Mouse (Mus musculus) CH12.LX (cell line): Measurements from ENCODE around the gene Fance. TPM values are rescaled to one million over a fixed set of nuclear protein-coding genes. Genes with fewer than 3 reads are reported as not detected.

ENCODE experiments used
- DNase-seq: peaks from one replicate; pipeline ENCODE4 v3.0.0-alpha.2; 2013; ENCODE audit errors: extremely low read depth
- H3K27ac ChIP-seq: 2 replicates; pipeline ENCODE4 v1.5.1; 2012; ENCODE audit warnings: low read depth, mild to moderate bottlenecking, control low read depth, moderate library complexity; ENCODE audit not compliant: insufficient read depth
- H3K27me3 ChIP-seq: replicated peaks from 2 replicates; pipeline ENCODE3; 2012; ENCODE audit warnings: inconsistent platforms
- H3K36me3 ChIP-seq, 2 experiments: replicated peaks in 1 of 2; 2 replicates each; pipeline versions ENCODE3 to v1.6.1; 2012; ENCODE audit warnings: inconsistent platforms in 1 of 2, low read length in 1 of 2, mild to moderate bottlenecking in 1 of 2, mixed read lengths in 1 of 2, moderate library complexity in 1 of 2; ENCODE audit not compliant: control insufficient read depth in 1 of 2, insufficient read depth in 1 of 2
- H3K4me1 ChIP-seq, 2 experiments: 2 replicates each; pipeline ENCODE4 v1.6.1; 2012; ENCODE audit warnings: inconsistent platforms in 1 of 2, moderate library complexity in 1 of 2; ENCODE audit not compliant: insufficient read depth in 2 of 2, control insufficient read depth in 1 of 2
- H3K4me2 ChIP-seq: 2 replicates; pipeline ENCODE4 v1.6.1; 2012; ENCODE audit warnings: low read depth, mild to moderate bottlenecking, control low read depth; ENCODE audit not compliant: poor library complexity, insufficient read depth, severe bottlenecking
- H3K4me3 ChIP-seq, 3 experiments: fragments of 150-350 bp in 1 of 3; sonication (generic) in 1 of 3; replicated peaks in 1 of 3; 2 replicates each; pipeline versions ENCODE3 to v1.5.1; 2011 to 2012; ENCODE audit warnings: low read depth in 2 of 3, low read length in 2 of 3, mild to moderate bottlenecking in 2 of 3, moderate library complexity in 2 of 3, control low read depth in 1 of 3, improper control_type of control experiment in 1 of 3, inconsistent platforms in 1 of 3, mixed read lengths in 1 of 3; ENCODE audit not compliant: poor library complexity in 1 of 3
- H3K79me2 ChIP-seq: replicated peaks from 2 replicates; pipeline ENCODE4 v1.6.1; 2012; ENCODE audit warnings: mild to moderate bottlenecking, moderate library complexity; ENCODE audit not compliant: control insufficient read depth, poor library complexity, insufficient read depth, severe bottlenecking; ENCODE audit errors: extremely low read depth
- H3K9ac ChIP-seq: 2 replicates; pipeline ENCODE4 v1.6.1; 2012; ENCODE audit warnings: low read depth, mild to moderate bottlenecking, control low read depth, moderate library complexity; ENCODE audit not compliant: insufficient read depth
- H3K9me3 ChIP-seq: replicated peaks from 2 replicates; pipeline ENCODE3; 2012; ENCODE audit warnings: low read length, inconsistent platforms, mixed read lengths
- BHLHE40 ChIP-seq: IDR thresholded peaks from 2 replicates; pipeline ENCODE4 v1.6.1; 2011; ENCODE audit warnings: mild to moderate bottlenecking, low read depth, low read length, improper control_type of control experiment
- CHD1 ChIP-seq: IDR thresholded peaks from 2 replicates; pipeline ENCODE4 v1.6.1; 2012; ENCODE audit warnings: low read depth, low read length, improper control_type of control experiment, inconsistent platforms
- CHD2 ChIP-seq: IDR thresholded peaks from 2 replicates; pipeline ENCODE4 v1.6.1; 2011; ENCODE audit warnings: low read length, improper control_type of control experiment
- CTCF ChIP-seq, 2 experiments: IDR thresholded peaks in 1 of 2; conservative IDR thresholded peaks in 1 of 2; 2 replicates each; pipeline ENCODE4 v1.5.1; 2011 to 2012; ENCODE audit warnings: low read depth in 2 of 2, low read length in 2 of 2, improper control_type of control experiment in 1 of 2, inconsistent platforms in 1 of 2, mild to moderate bottlenecking in 1 of 2, moderate library complexity in 1 of 2
- GABPA ChIP-seq: IDR thresholded peaks from 2 replicates; pipeline ENCODE4 v1.6.1; 2012; ENCODE audit warnings: low read depth, low read length, improper control_type of control experiment, inconsistent platforms; ENCODE audit not compliant: insufficient replicate concordance
- HCFC1 ChIP-seq: IDR thresholded peaks from 2 replicates; pipeline ENCODE4 v1.6.1; 2012; ENCODE audit warnings: low read depth, mild to moderate bottlenecking, inconsistent platforms, low read length, improper control_type of control experiment
- JUN ChIP-seq: IDR thresholded peaks from 2 replicates; pipeline ENCODE4 v1.6.1; 2011; ENCODE audit warnings: low read depth, mild to moderate bottlenecking, low read length, improper control_type of control experiment, moderate library complexity; ENCODE audit not compliant: insufficient read depth
- JUND ChIP-seq: conservative IDR thresholded peaks from 2 replicates; pipeline ENCODE4 v1.6.1; 2011; ENCODE audit warnings: low read depth, low read length, improper control_type of control experiment
- MAX ChIP-seq: IDR thresholded peaks from 2 replicates; pipeline ENCODE4 v1.6.1; 2011; ENCODE audit warnings: low read length, improper control_type of control experiment
- MEF2A ChIP-seq: IDR thresholded peaks from 2 replicates; pipeline ENCODE4 v1.6.1; 2014; ENCODE audit warnings: low read depth, mild to moderate bottlenecking, inconsistent platforms, low read length, improper control_type of control experiment, borderline replicate concordance
- MXI1 ChIP-seq: IDR thresholded peaks from 2 replicates; pipeline ENCODE4 v1.6.1; 2011; ENCODE audit warnings: mild to moderate bottlenecking, low read depth, low read length, improper control_type of control experiment
- MYC ChIP-seq: IDR thresholded peaks from 2 replicates; pipeline ENCODE4 v1.6.1; 2011; ENCODE audit warnings: low read depth, mild to moderate bottlenecking, improper control_type of control experiment, low read length
- PAX5 ChIP-seq: IDR thresholded peaks from 2 replicates; pipeline ENCODE4 v1.6.1; 2012; ENCODE audit warnings: low read length, inconsistent platforms, mixed read lengths
- POLR2AphosphoS2 ChIP-seq: IDR thresholded peaks from 2 replicates; pipeline ENCODE4 v1.6.1; 2011; ENCODE audit warnings: low read depth, low read length, improper control_type of control experiment
- RCOR1 ChIP-seq: conservative IDR thresholded peaks from 2 replicates; pipeline ENCODE4 v1.6.1; 2012; ENCODE audit warnings: low read depth, mild to moderate bottlenecking, inconsistent platforms, low read length, improper control_type of control experiment
- SMC3 ChIP-seq: IDR thresholded peaks from 2 replicates; pipeline ENCODE4 v1.6.1; 2011; ENCODE audit warnings: low read depth, low read length, improper control_type of control experiment
- TBP ChIP-seq: conservative IDR thresholded peaks from 2 replicates; pipeline ENCODE4 v1.6.1; 2011; ENCODE audit warnings: low read depth, low read length, improper control_type of control experiment
- TCF12 ChIP-seq: IDR thresholded peaks from 2 replicates; pipeline ENCODE4 v1.6.1; 2014; ENCODE audit warnings: low read depth, mild to moderate bottlenecking, inconsistent platforms, low read length, improper control_type of control experiment
- USF2 ChIP-seq: conservative IDR thresholded peaks from 2 replicates; pipeline ENCODE4 v1.6.1; 2011; ENCODE audit warnings: low read depth, low read length, improper control_type of control experiment
- ZC3H11A ChIP-seq: IDR thresholded peaks from 2 replicates; pipeline ENCODE4 v1.6.1; 2012; ENCODE audit warnings: low read depth, mild to moderate bottlenecking, inconsistent platforms, low read length, improper control_type of control experiment
- ZKSCAN1 ChIP-seq: IDR thresholded peaks from 2 replicates; pipeline ENCODE4 v1.6.1; 2012; ENCODE audit warnings: low read depth, inconsistent platforms, low read length, improper control_type of control experiment, borderline replicate concordance
- ZMIZ1 ChIP-seq: IDR thresholded peaks from 2 replicates; pipeline ENCODE4 v1.6.1; 2012; ENCODE audit warnings: low read depth, mild to moderate bottlenecking, inconsistent platforms, low read length, improper control_type of control experiment
- dilution Hi-C: fragments of 300-500 bp; cut with MboI; formaldehyde crosslinking; loops from 2 replicates; pipeline ENCODE4 v1.14.3; 2020; ENCODE audit warnings: low sequenced_read_pairs; ENCODE audit not compliant: extremely low pct_unique_long_range_greater_than_20kb, extremely low pct_ligation_motif_present
- in situ Hi-C: fragments of 300-500 bp; cut with MboI; formaldehyde crosslinking; loops from 3 replicates; pipeline ENCODE4 v1.14.3; 2019; ENCODE audit warnings: low sequenced_read_pairs, low pct_ligation_motif_present, low pct_unique_long_range_greater_than_20kb, mixed read lengths
- polyA plus RNA-seq: library from polyadenylated mRNA; unstranded; fragments of >175 nt; gene quantifications from 2 replicates; pipeline ENCODE4 v1.2.1, GENCODE M21; 2012; ENCODE audit warnings: low read depth; ENCODE audit not compliant: insufficient read length
- total RNA-seq, 2 experiments: library from RNA; depleted of rRNA; stranded (reverse); fragments of 300-350 nt in 1 of 2; fragments of >200 nt in 1 of 2; gene quantifications; 2 replicates each; pipeline ENCODE4 v1.2.3; 2012 to 2014

Gene Fance
- total and polyA plus RNA-seq, 3 experiments, result 17.4 to 37.9 (median 29.6) TPM

- dilution Hi-C loops, result no loop called here
- in situ Hi-C loops, result no loop called here
- Histone ChIP-seq H3K4me2 (peak overlapping the region; percentile 97), H3K9ac (peak overlapping the region; percentile 26; the same call in 1 of the 2 replicates), H3K4me3 (peak overlapping the region; percentile 49 to 62 (median 56)), H3K9me3 (peaks cover 6% of the 10 kb centered on the region), H3K27ac (no peak overlapping the region), H3K27me3 (peaks cover 80% of the 10 kb centered on the region), H3K36me3 (no peaks in the 10 kb centered on the region), H3K4me1 (peaks cover 6 to 11% of the 10 kb centered on the region in 2 experiments; a peak in 3 of 4 replicates), H3K79me2 (no peaks in the 10 kb centered on the region)
- DNase-seq, result no peak
- TF ChIP-seq MEF2A (no peak), JUND (no peak), ZKSCAN1 (no peak), BHLHE40 (no peak), JUN (no peak), MAX (no peak), RCOR1 (no peak), POLR2AphosphoS2 (no peak), GABPA (no peak), TCF12 (no peak), MXI1 (no peak), MYC (no peak)
- TF ChIP-seq, all 38 proteins: peak for 0
Measured at GRCm38 (mm10) chr17:28351353-28351890, 38.1 kb downstream of the Fance start.

- no peak for DNase-seq
- H3K27ac ChIP-seq, result no peak overlapping the region
- peaks cover 81% of the 10 kb centered on the region for H3K27me3 ChIP-seq
Measured at GRCm38 (mm10) chr17:28352018-28352417, 38.7 kb downstream of the Fance start.

More at GRCm38 (mm10) chr17:28352018-28352417, 38.7 kb downstream of the Fance start:
- H3K9ac ChIP-seq, result no peak overlapping the region
- no peak for TF ChIP-seq MYC
- TF ChIP-seq ZMIZ1, result no peak
- no peak for TF ChIP-seq BHLHE40
- TF ChIP-seq ZC3H11A, result no peak
- TF ChIP-seq POLR2AphosphoS2, result no peak
- no peak for TF ChIP-seq RCOR1
- no peak for TF ChIP-seq JUN
- TF ChIP-seq TBP, result no peak
- TF ChIP-seq PAX5, result no peak
- TF ChIP-seq USF2, result no peak
- no peak for TF ChIP-seq ZKSCAN1
- no peak for TF ChIP-seq HCFC1
- TF ChIP-seq MEF2A, result no peak
- no peak for TF ChIP-seq CTCF (conservative IDR thresholded peaks at IDR 0.05 in 1 of 2, IDR thresholded peaks at IDR 0.05 in 1 of 2; ENCODE audit: low read depth in 2 of 2, low read length in 2 of 2)
- no peak for TF ChIP-seq CHD1
- no peak for TF ChIP-seq CHD2
- TF ChIP-seq SMC3, result no peak
- H3K4me1 ChIP-seq, result peaks cover 6 to 11% of the 10 kb centered on the region in 2 experiments; a peak in 3 of 4 replicates
- in situ Hi-C loops, result no loop called here
- no peaks in the 10 kb centered on the region for H3K79me2 ChIP-seq
- no peak overlapping the region for H3K4me2 ChIP-seq
- H3K36me3 ChIP-seq, result no peaks in the 10 kb centered on the region
- dilution Hi-C loops, result no loop called here
- H3K4me3 ChIP-seq, result no peak overlapping the region
- peaks cover 6% of the 10 kb centered on the region for H3K9me3 ChIP-seq
